Mouse (Mus musculus) midbrain, embryonic 14.5 days (tissue): ENCODE measurements around the gene Rpl11. TPM values are rescaled to one million over a fixed set of nuclear protein-coding genes. Genes with fewer than 3 reads are reported as not detected.
A peak's percentile ranks its signal among the peaks of the same experiment; 100 is the strongest.

Experiments
- ATAC-seq: fragments of 200-750 bp; cut with Nextera tagmentation; 2 replicates; pipeline ENCODE4 v1.8.0; 2017; ENCODE audit warnings: moderate number of reproducible peaks, moderate library complexity; ENCODE audit not compliant: low FRiP score, low TSS enrichment
- DNase-seq: peaks from one replicate; pipeline ENCODE4 v3.0.0-alpha.2; 2015
- H3K27ac ChIP-seq: fragments of 300-500 bp; sonication (generic); replicated peaks from 2 replicates; pipeline ENCODE4 v1.5.1; 2014; ENCODE audit warnings: mild to moderate bottlenecking, low read depth, low read length, moderate library complexity
- H3K27me3 ChIP-seq: fragments of 300-500 bp; sonication (generic); 2 replicates; pipeline ENCODE4 v1.6.1; 2014; ENCODE audit warnings: low read length, control low read depth, mixed read lengths; ENCODE audit not compliant: control insufficient read depth, insufficient read depth
- H3K36me3 ChIP-seq: fragments of 300-500 bp; sonication (generic); 2 replicates; pipeline ENCODE4 v1.6.1; 2014; ENCODE audit warnings: low read length, control low read depth; ENCODE audit not compliant: control insufficient read depth, insufficient read depth
- H3K4me1 ChIP-seq: fragments of 300-500 bp; sonication (generic); 2 replicates; pipeline ENCODE4 v1.6.1; 2014; ENCODE audit warnings: mild to moderate bottlenecking, antibody characterized with exemption, low read length, control low read depth; ENCODE audit not compliant: control insufficient read depth, insufficient read depth
- H3K4me2 ChIP-seq: fragments of 300-500 bp; sonication (generic); 2 replicates; pipeline ENCODE4 v1.6.1; 2014; ENCODE audit warnings: mild to moderate bottlenecking, low read length, moderate library complexity
- H3K4me3 ChIP-seq: fragments of 300-500 bp; sonication (generic); replicated peaks from 2 replicates; pipeline ENCODE4 v1.5.1; 2014; ENCODE audit warnings: low read depth, low read length
- H3K9ac ChIP-seq: fragments of 300-500 bp; sonication (generic); replicated peaks from 2 replicates; pipeline ENCODE4 v1.6.1; 2014; ENCODE audit warnings: mild to moderate bottlenecking, low read length, moderate library complexity
- H3K9me3 ChIP-seq: fragments of 300-500 bp; sonication (generic); 2 replicates; pipeline ENCODE4 v1.6.1; 2016; ENCODE audit warnings: low read length, control low read depth, mixed read lengths; ENCODE audit not compliant: control insufficient read depth
- WGBS: fragments of 180-500 bp; shearing (Covaris S2); extraction: QIAGEN DNeasy Blood & Tissue Kit; methylation state at CpG from one replicate; pipeline ENCODE4 v1.1.7; 2014; 5-methylcytosine and 5-hydroxymethylcytosine counted together
- polyA plus RNA-seq: library from polyadenylated mRNA; unstranded; fragments of >200 nt; fragmentation: Nextera tagmentation; extraction: Ambion mirVana; gene quantifications from 2 replicates; pipeline ENCODE4 v1.2.1, GENCODE M21; 2014

Gene Rpl11
- polyA plus RNA-seq, 1 experiment from 2014 or later = 312 TPM

- no peak overlapping the region for H3K27ac ChIP-seq
- no peak overlapping the region for H3K4me2 ChIP-seq
- H3K9ac ChIP-seq = no peak overlapping the region
- ATAC-seq (no peak), DNase-seq (no peak)
- H3K36me3 ChIP-seq = no peaks in the 10 kb centered on the region
- H3K27me3 ChIP-seq = no peaks in the 10 kb centered on the region
- no peaks in the 10 kb centered on the region for H3K9me3 ChIP-seq
- H3K4me1 ChIP-seq = no peaks in the 10 kb centered on the region
- WGBS = 94% methylated on average over 5 of the region's 5 CpGs
- H3K4me3 ChIP-seq = no peak overlapping the region
Observed at GRCm38 (mm10) chr4:136057916-136058315, 4.7 kb upstream of the Rpl11 start.

DNA sequence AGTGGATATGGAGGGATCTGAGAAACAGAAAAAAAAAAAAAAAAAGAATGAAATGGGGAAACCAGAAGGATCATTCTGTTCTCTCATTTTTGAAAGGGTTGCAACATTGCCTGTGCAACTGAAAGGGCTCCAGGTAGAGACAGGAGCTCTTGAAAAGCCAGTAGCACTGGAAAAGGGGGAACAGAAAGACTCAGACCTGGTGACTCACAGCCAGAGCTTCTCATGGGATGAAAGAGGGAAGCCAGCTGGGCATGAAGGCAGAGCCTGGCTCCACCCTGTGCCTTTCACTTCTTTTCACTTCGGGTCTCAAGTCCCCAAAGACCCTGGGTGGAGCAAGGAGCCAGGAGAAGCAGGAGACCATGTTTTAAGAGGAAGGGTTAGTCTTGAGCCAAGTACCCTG, 2.8 kb upstream of the Rpl11 start:
- Histone ChIP-seq H3K4me3 (no peak overlapping the region), H3K9ac (no peak overlapping the region), H3K4me2 (no peak overlapping the region), H3K27me3 (no peaks in the 10 kb centered on the region), H3K9me3 (no peaks in the 10 kb centered on the region), H3K27ac (no peak overlapping the region), H3K36me3 (peaks cover 7% of the 10 kb centered on the region), H3K4me1 (peaks cover 12% of the 10 kb centered on the region)
- ATAC-seq (no peak), DNase-seq (no peak)
- 29% methylated on average over 1 of the region's 1 CpGs for WGBS

- DNase-seq (no peak), ATAC-seq (no peak)
- Histone ChIP-seq H3K4me1 (peaks cover 12% of the 10 kb centered on the region), H3K4me2 (no peak overlapping the region), H3K27me3 (no peaks in the 10 kb centered on the region), H3K27ac (no peak overlapping the region), H3K9me3 (no peaks in the 10 kb centered on the region), H3K36me3 (peaks cover 29% of the 10 kb centered on the region), H3K9ac (no peak overlapping the region), H3K4me3 (no peak overlapping the region)
- 82% methylated on average over 5 of the region's 5 CpGs for WGBS
Observed at GRCm38 (mm10) chr4:136053843-136054242, 615 bp upstream of the Rpl11 start.

- Histone ChIP-seq H3K27ac (peak overlapping the region; percentile 91), H3K36me3 (peaks cover 40% of the 10 kb centered on the region), H3K4me3 (peak overlapping the region; percentile 97), H3K9me3 (no peaks in the 10 kb centered on the region), H3K4me2 (peak overlapping the region; percentile 95), H3K27me3 (no peaks in the 10 kb centered on the region), H3K9ac (peak overlapping the region; percentile 94), H3K4me1 (peaks cover 12% of the 10 kb centered on the region)
- ATAC-seq (peak; percentile 85), DNase-seq (no peak)
- WGBS = under 1% methylated on average over 50 of the region's 50 CpGs
Observed at GRCm38 (mm10) chr4:136052534-136053246, 538 bp downstream of the Rpl11 start.

DNA sequence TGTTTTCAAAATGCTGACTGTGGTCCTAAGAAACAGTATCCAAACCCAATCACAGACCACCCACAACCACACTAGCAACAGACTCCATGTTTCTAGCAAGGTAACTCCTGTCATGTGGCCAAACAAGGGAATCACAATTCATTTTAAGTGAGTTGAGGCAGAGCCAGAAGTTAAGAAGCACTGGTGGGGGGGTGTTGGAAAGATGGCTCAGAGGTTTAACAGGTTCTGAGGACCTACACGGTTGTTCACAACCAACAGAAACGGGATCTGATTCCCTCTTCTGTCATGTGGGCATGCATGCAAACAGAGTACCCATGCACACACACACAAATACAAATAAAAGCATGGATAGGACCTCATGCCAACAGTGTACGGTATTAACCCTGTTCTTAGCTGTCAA, 1.2 kb downstream of the Rpl11 start:
- Histone ChIP-seq H3K4me1 (peaks cover 12% of the 10 kb centered on the region), H3K9me3 (no peaks in the 10 kb centered on the region), H3K9ac (peak overlapping the region; percentile 94), H3K27me3 (no peaks in the 10 kb centered on the region), H3K27ac (no peak overlapping the region), H3K36me3 (peaks cover 47% of the 10 kb centered on the region), H3K4me2 (peak overlapping the region; percentile 95), H3K4me3 (peak overlapping the region; percentile 97)
- ATAC-seq = no peak
- 3% methylated on average over 3 of the region's 3 CpGs for WGBS
- DNase-seq = no peak

DNA sequence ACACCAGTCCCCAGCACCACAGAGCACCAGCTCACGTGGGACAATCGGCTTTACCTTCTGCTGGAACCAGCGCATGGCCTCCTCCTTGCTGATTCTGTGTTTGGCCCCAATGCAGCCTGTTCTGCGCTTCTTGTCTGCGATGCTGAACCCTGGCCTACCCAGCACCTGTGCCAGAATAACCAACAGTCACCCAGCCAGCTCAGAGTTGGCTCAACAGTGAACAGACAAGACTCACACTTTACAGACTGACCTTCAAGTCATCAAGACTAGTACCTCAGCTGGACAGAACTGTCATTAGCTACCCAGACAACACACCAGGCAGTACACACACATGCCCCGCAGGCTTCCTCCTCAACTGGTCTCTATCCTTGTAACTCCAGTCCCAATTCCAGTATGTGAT, 3.0 kb downstream of the Rpl11 start:
- Histone ChIP-seq H3K4me3 (no peak overlapping the region), H3K4me2 (no peak overlapping the region), H3K27me3 (no peaks in the 10 kb centered on the region), H3K36me3 (peaks cover 63% of the 10 kb centered on the region), H3K4me1 (peaks cover 12% of the 10 kb centered on the region), H3K27ac (no peak overlapping the region), H3K9me3 (no peaks in the 10 kb centered on the region), H3K9ac (no peak overlapping the region)
- no peak for DNase-seq
- 95% methylated on average over 6 of the region's 6 CpGs for WGBS
- ATAC-seq = no peak

DNA sequence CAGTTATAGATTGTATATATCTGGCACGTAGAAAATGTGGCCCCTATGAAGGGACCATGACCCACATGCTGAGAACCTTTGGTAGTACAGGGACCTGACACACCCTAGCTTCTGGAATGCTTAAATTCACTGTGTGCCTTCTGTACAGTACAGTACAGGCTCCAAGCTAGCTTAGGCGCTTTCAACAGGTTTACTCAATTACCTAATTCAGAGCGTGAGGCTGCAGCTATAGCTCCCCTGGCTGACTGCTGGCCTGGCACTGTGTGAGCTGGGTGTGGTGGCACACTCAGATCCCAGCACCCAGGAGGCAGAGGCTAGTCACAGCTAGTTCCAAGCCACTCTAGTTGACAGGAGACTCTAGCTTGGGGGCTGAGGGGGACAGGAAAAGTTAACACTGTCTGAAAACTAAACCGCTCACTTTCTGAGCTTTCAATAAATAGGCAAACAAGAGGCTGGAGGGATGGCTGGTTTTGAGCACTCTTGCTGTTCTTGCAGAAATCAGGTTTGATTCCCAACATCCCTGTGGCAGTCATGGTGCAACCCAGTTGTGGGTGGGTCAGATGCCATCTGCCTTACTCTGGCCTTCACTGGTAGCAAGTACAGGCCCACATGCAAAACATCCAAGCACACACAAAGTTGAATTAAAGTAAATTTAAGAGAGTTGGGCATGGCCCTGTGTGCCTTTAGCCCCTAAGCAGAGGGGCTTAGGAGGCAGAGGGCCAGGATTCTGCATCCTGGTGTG, 4.8 kb downstream of the Rpl11 start:
- Histone ChIP-seq H3K27ac (no peak overlapping the region), H3K4me3 (no peak overlapping the region), H3K36me3 (peaks cover 73% of the 10 kb centered on the region), H3K4me2 (no peak overlapping the region), H3K9ac (no peak overlapping the region), H3K9me3 (no peaks in the 10 kb centered on the region), H3K4me1 (peaks cover 12% of the 10 kb centered on the region), H3K27me3 (no peaks in the 10 kb centered on the region)
- 85% methylated on average over 4 of the region's 4 CpGs for WGBS
- DNase-seq (no peak), ATAC-seq (no peak)

DNA sequence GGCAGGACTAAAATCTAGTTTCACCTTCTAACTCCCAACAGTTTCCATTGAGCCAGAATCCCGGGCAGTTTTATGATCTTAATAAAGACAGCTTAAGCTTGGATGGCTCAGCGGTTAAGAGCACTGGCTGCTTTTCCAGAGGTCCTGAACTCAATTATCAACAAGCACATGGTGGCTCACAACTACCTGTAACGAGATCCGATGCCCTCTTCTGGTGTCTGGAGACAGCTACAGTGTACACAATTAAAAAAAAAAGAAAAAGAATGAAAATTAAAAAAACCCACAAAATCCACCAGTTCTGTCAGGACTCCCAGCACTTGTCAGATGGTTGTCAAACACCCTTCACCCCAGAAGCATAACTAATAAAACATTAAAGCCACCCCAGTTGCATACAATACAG, 5.6 kb downstream of the Rpl11 start:
- Histone ChIP-seq H3K4me3 (no peak overlapping the region), H3K36me3 (peaks cover 73% of the 10 kb centered on the region), H3K9me3 (no peaks in the 10 kb centered on the region), H3K27me3 (no peaks in the 10 kb centered on the region), H3K4me1 (peaks cover 12% of the 10 kb centered on the region), H3K4me2 (no peak overlapping the region), H3K9ac (no peak overlapping the region), H3K27ac (no peak overlapping the region)
- ATAC-seq = no peak
- DNase-seq = no peak
- 57% methylated on average over 4 of the region's 4 CpGs for WGBS

- Histone ChIP-seq H3K9me3 (no peaks in the 10 kb centered on the region), H3K9ac (no peak overlapping the region), H3K36me3 (peaks cover 73% of the 10 kb centered on the region), H3K4me3 (no peak overlapping the region), H3K4me1 (peaks cover 8% of the 10 kb centered on the region), H3K27me3 (no peaks in the 10 kb centered on the region), H3K4me2 (no peak overlapping the region), H3K27ac (no peak overlapping the region)
- WGBS = 72% methylated on average over 6 of the region's 6 CpGs
- DNase-seq (no peak), ATAC-seq (no peak)
Observed at GRCm38 (mm10) chr4:136046888-136047287, 6.3 kb downstream of the Rpl11 start.
